Mouse (Mus musculus) gastrocnemius, postnatal 14 days (tissue): ENCODE results near the gene Tlcd2. TPM values are rescaled to one million over a fixed set of nuclear protein-coding genes. Genes with fewer than 3 reads are reported as not detected.
"Not testable (repeated sequence)": the region's sequence is repeated elsewhere in the genome, so short reads cannot be mapped to it uniquely, and the experiment has no call there.

Experiments
- DNase-seq: peaks from one replicate; pipeline ENCODE4 v3.0.0; 2021; ENCODE audit warnings: mixed read lengths
- intact Hi-C: fragments of 180-260 bp; cut with DNase I; formaldehyde crosslinking; loops from one replicate; pipeline ENCODE4 v1.15.1; 2025; ENCODE audit warnings: low total_unique reads
- total RNA-seq, 2 experiments: library from RNA; stranded (reverse); gene quantifications; 2 replicates each; pipeline ENCODE4 v1.2.3; 2021

Tlcd2 gene
- total RNA-seq, 2 experiments from 2014 or later: 17.3 to 23.0 TPM

GRCm38 (mm10) chr11:75443711-75444110 is 17.8 kb upstream of the Tlcd2 start:
- intact Hi-C loops: no loop called here

GRCm38 (mm10) chr11:75448575-75448974 is 12.9 kb upstream of the Tlcd2 start:
- intact Hi-C loops: no loop called here

More at GRCm38 (mm10) chr11:75443711-75444110, 17.8 kb upstream of the Tlcd2 start:
- DNase-seq: no peak

GRCm38 (mm10) chr11:75449695-75450094 is 11.8 kb upstream of the Tlcd2 start:
- DNase-seq: no peak
- intact Hi-C loops: no loop called here

More at GRCm38 (mm10) chr11:75448575-75448974, 12.9 kb upstream of the Tlcd2 start:
- DNase-seq: no peak

GRCm38 (mm10) chr11:75450304-75450908 is 11.1 kb upstream of the Tlcd2 start:
- no peak for DNase-seq
- intact Hi-C loops: no loop called here

GRCm38 (mm10) chr11:75450936-75451335 is 10.6 kb upstream of the Tlcd2 start:
- intact Hi-C loops: no loop called here
- no peak for DNase-seq

- intact Hi-C loops: no loop called here
- DNase-seq: no peak
Measured at GRCm38 (mm10) chr11:75452081-75452480, 9.4 kb upstream of the Tlcd2 start.

- intact Hi-C loops: no loop called here
- no peak for DNase-seq
Measured at GRCm38 (mm10) chr11:75452812-75453557, 8.5 kb upstream of the Tlcd2 start.

GRCm38 (mm10) chr11:75453991-75454930 is 7.3 kb upstream of the Tlcd2 start, which contains the start of gene Wdr81:
Gene Wdr81, minus strand, starts transcription at chr11:75454717.
- peak; percentile 87 for DNase-seq
- intact Hi-C loops: no loop called here

- intact Hi-C loops: no loop called here
- no peak for DNase-seq
Measured at GRCm38 (mm10) chr11:75455041-75455736, 6.3 kb upstream of the Tlcd2 start.

- intact Hi-C loops, DNase-seq: not testable (repeated sequence)
Measured at GRCm38 (mm10) chr11:75455971-75456370, 5.5 kb upstream of the Tlcd2 start.

- intact Hi-C loops: no loop called here
- no peak for DNase-seq
Measured at GRCm38 (mm10) chr11:75456440-75456871, 5.1 kb upstream of the Tlcd2 start.

- intact Hi-C loops: no loop called here
- no peak for DNase-seq
Measured at GRCm38 (mm10) chr11:75458169-75458568, 3.3 kb upstream of the Tlcd2 start.

- peak; percentile 68 for DNase-seq
- intact Hi-C loops: no loop called here
Measured at GRCm38 (mm10) chr11:75458628-75459041, 2.9 kb upstream of the Tlcd2 start.

GRCm38 (mm10) chr11:75459141-75459711 is 2.3 kb upstream of the Tlcd2 start:
- peak; percentile 66 for DNase-seq
- intact Hi-C loops: no loop called here

- no peak for DNase-seq
- intact Hi-C loops: no loop called here
Measured at GRCm38 (mm10) chr11:75459751-75460102, 1.8 kb upstream of the Tlcd2 start.

- intact Hi-C loops: no loop called here
- peak; percentile 89 for DNase-seq
Measured at GRCm38 (mm10) chr11:75460103-75460843, 1.2 kb upstream of the Tlcd2 start.

- intact Hi-C loops: no loop called here
- DNase-seq: no peak
Measured at GRCm38 (mm10) chr11:75461743-75462252, 283 bp downstream of the Tlcd2 start.

GRCm38 (mm10) chr11:75462253-75462783 is 803 bp downstream of the Tlcd2 start:
- DNase-seq: peak; percentile 96
- intact Hi-C loops: no loop called here
